ENCODE assay signal across 9 mouse cellular contexts in genomic region chr1:82150219-82151128, GRCm38 (mm10).
A peak's percentile ranks its signal among the peaks of the same experiment; 100 is the strongest.
DNase-seq lines count a peak whose midpoint lies in the region; ATAC-seq and TF ChIP-seq lines count a peak whose summit lies in the region.
"Had no signal": no experiment of that assay in that cellular context is flagged by ENCODE, and none has a peak within 500 bp of the region (broad histone marks: within the 10 kb centered on the region; RNA-seq: fewer than 3 reads in every experiment).

No protein-coding gene starts in this region.

- TF ChIP-seq CTCF in lung, embryonic 14.5 days (IDR thresholded peaks at IDR 0.05; ENCODE audit: low read depth) = no peak

- 0 out of 2 replicates have a peak, but pooled peaks cover 3% of the 10 kb centered on the region for H3K27me3 ChIP-seq in lung, embryonic 14.5 days (ENCODE audit: insufficient read depth, low read length)
- H3K27me3 ChIP-seq: liver, embryonic 15.5 days had no signal

- DNase-seq in R1 (ENCODE audit: low read depth, low spot score) = peak; percentile 6
- DNase-seq in cerebellum, adult 9-10 months = peak; percentile 12
- DNase-seq in frontal cortex, postnatal 36 days (ENCODE audit: low spot score in 2 of 2) = peak; percentile 22 to 24
- DNase-seq in layer of hippocampus, adult 11-12 months (ENCODE audit: low spot score) = peak; percentile 44
- DNase-seq in lung, embryonic 14.5 days = peak; percentile 93
- DNase-seq in right cerebral cortex, adult 18-20 months = peak; percentile 17

- H3K4me2 ChIP-seq in lung, embryonic 14.5 days = no peak overlapping the region
- H3K4me2 ChIP-seq: liver, embryonic 15.5 days had no signal

- no peak overlapping the region for H3K4me3 ChIP-seq in lung, embryonic 14.5 days (ENCODE audit: low read depth, low read length)
- H3K4me3 ChIP-seq: liver, embryonic 15.5 days had no signal

- peak; percentile 94 to 99 for ATAC-seq in hematopoietic stem cell, adult 5-6 weeks (replicated peaks in 1 of 2; ENCODE audit: insufficient read depth in 1 of 2, low FRiP score in 2 of 2, low TSS enrichment in 1 of 2, low read depth in 1 of 2, poor library complexity in 2 of 2, severe bottlenecking in 2 of 2)
- peak; percentile 96 for ATAC-seq in lung, embryonic 14.5 days (ENCODE audit: insufficient read depth)
- ATAC-seq in monocyte, adult 5-6 weeks (replicated peaks; ENCODE audit: insufficient number of reproducible peaks, low FRiP score, low TSS enrichment, poor library complexity, severe bottlenecking) = no peak

- H3K36me3 ChIP-seq in lung, embryonic 14.5 days (ENCODE audit: insufficient read depth) = no peaks in the 10 kb centered on the region
- H3K36me3 ChIP-seq: liver, embryonic 15.5 days had no signal

- no peaks in the 10 kb centered on the region for H3K9me3 ChIP-seq in lung, embryonic 14.5 days (ENCODE audit: low read depth, low read length)
- H3K9me3 ChIP-seq: liver, embryonic 15.5 days had no signal

- 47% methylated on average over 13 of the region's 13 CpGs for WGBS in lung, embryonic 14.5 days

- no peak overlapping the region; the same call in 1 of the 2 replicates for H3K9ac ChIP-seq in lung, embryonic 14.5 days
- H3K9ac ChIP-seq: liver, embryonic 15.5 days had no signal

- peak overlapping the region; percentile 75 for H3K27ac ChIP-seq in lung, embryonic 14.5 days (ENCODE audit: low read depth)
- H3K27ac ChIP-seq: liver, embryonic 15.5 days had no signal

- H3K4me1 ChIP-seq in lung, embryonic 14.5 days (ENCODE audit: insufficient read depth) = peaks cover 8% of the 10 kb centered on the region; the same call in 1 of the 2 replicates
- H3K4me1 ChIP-seq: liver, embryonic 15.5 days had no signal

Comparison
In these comparisons a context has a peak if more than half of its experiments do, and no peak if none do; other contexts are left out.
1. DNase-seq: peak in every context shown above with its lines; median percentile 93 in lung, embryonic 14.5 days; 44 in layer of hippocampus, adult 11-12 months; 23 in frontal cortex, postnatal 36 days; 17 in right cerebral cortex, adult 18-20 months; 12 in cerebellum, adult 9-10 months; 6 in R1.